Mouse (Mus musculus) c-Kit-positive CD71-negative TER-119-negative erythroid progenitor cells, embryonic 14.5 days (primary cell): ENCODE measurements around the gene S100z.
A peak's percentile ranks its signal among the peaks of the same experiment; 100 is the strongest.

ENCODE experiments used
- DNase-seq: peaks from one replicate; pipeline ENCODE4 v3.0.0-alpha.2; 2013; ENCODE audit warnings: low read depth

The S100z gene

DNA sequence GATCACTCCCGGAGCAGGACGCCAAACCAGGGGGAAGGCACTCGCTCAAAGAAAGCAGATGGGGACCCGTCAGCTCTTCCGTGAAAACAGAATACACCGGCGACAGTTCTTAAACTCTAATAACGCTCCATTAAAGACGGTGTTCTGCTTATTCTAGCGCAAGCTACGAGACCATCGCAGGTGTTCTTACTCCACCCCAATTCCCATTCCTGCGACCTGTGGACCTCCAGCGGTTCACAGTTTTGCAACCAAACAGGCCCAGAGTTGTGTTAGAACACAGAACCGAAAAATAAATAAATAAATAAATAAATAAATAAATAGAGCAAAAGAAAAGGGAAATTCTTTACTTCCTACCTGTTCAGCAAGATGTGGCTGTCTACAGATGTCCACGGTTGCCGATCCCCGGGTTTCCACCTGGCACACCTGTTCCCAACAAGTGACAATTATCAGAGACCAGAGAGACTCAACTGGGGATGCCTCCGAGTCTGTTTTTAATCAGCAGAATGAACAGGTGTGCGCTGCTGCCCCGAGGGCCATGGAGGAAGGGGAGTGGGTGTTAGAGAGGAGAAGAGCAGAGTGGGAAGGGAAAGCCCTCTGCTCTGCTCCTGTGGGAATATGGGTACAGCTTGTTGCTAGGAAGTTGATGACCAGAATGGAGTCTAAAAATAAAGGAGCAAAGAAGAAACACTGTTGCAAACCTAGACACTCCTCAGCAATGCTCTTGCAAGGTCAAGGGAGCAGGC is at the start of gene S100z:
Gene S100z, minus strand, starts transcription at position 51 of the 743 bp plus-strand sequence.
- DNase-seq = no peak

- DNase-seq = no peak
Observed at GRCm38 (mm10) chr13:95524674-95525491, 46.4 kb upstream of the S100z start, which contains the start of gene F2rl1. F2rl1 (minus strand) TSS chr13:95525227.

- no peak for DNase-seq
Observed at GRCm38 (mm10) chr13:95524424-95524673, 45.8 kb upstream of the S100z start.

DNA sequence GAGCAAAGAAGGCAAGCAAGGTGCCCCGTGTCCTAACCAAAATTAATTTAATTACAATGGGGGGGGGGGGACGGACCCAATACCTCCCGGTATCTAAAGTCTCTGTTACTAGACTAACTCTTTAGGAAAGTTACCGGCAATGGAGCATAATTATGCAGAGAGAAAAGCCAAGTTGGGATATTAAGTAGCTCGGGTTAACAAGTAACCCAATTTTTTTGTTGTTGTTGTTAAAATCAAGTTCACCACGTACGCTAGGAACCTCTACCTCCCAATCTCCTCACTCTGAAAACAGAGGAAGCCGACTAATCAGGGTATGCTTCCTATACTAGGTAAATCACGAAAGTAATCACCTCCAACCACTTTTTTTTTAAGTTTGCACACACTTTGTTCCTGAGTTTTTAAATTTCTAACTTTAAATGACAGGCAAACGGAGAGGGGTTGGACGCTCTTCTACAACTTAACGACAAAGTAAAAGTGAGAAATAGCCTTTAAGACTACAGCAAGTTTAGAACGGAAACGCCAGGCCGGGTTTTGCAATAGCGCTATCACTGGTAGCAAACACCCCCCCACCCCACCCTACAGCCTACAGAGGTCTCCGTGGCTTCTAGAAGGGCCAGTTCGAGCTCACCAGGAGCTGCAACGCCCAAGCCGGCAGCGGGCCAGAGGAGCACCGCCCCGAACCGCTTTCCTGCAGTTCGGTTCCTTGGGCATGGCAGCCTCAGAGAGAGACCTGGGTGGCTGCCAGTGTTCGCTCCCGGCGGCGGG is 45.3 kb upstream of the S100z start:
- no peak for DNase-seq

- no peak for DNase-seq
Observed at GRCm38 (mm10) chr13:95522176-95522575, 43.7 kb upstream of the S100z start.

DNA sequence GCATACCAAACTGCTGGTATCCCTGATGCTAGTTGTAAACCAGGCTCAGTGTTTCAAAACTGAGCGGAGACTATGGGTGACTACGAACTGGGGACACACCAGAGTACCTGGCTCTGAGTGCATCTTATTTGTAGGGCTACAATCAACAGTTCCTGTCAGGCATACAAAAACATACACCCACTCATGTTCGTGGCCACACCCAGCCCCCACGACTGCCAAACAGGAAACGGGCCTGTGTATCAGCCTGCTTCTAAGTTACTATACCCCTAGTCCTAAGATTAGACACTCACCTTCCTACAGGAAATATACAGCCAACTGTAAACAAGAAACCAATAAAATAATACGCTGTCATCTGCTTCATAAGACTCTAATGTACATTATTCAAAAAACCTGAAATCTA is 42.5 kb upstream of the S100z start:
- no peak for DNase-seq

DNA sequence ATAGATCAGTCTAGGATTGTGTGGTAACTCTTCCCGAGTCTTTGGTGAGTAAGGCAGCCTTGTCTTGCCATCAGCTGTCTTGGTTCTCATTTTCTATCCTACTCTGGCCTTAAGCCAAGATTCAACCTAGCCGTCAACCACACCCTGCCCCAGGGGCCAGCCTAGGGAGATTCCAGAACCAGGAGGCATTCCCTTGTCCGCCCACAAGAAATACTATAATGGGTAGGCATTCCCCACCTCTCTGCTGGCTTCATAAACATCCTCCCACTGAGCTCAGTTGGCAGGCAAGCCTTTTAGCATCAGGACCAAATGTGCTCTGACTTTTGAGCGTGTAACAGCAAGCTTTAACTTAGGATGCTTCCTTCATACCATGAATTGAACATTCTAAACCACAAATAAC is 36.2 kb upstream of the S100z start:
- no peak for DNase-seq

DNA sequence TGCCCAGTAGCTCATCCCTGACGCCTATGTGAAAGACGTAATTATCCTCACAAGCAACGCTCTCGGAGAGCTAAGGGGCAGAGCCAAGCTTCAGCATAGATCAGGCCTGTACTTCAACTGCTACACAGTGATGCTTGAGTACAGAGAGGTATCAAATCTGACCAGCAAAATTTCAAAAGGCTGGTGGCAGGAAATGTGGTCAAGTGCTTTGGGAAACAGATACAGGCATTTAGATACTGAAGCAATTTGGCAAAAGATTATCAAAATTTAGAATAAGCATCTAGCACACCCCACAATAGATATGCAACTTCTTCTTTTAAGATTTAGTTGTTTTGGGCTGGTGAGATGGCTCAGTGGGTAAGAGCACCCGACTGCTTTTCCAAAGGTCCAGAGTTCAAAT is 31.5 kb upstream of the S100z start:
- no peak for DNase-seq

DNA sequence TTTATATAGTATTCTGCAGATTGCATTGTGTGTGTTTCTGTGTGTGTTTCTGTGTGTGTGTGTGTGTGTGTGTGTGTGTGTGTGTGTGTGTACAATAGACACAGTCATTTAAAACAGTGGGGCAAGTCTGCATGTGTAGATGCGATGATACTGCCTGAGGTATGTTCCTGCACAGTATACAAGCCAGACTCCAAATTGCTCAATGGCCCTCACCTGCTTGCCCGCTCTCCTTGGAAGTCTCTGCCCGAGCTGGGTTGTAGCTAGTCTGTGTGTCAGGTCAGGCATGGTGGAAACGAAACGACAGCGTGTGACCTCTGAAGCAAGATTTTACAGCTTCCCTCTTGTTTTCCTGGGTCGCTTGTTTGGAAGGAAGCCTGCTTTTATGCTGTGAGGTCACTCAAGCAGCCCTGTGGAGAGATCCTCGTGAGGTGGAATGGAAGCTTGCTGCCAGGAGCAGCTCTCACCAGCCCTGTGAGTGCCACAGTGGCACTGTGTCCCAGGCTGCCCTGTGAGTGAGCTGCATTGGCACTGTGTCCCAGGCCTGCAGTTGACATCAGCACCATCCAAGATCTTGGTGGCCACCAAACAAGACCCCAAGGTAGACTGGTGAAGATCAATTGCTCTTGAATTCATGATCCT is 24.9 kb upstream of the S100z start:
- DNase-seq = no peak

GRCm38 (mm10) chr13:95496601-95497000 is 18.1 kb upstream of the S100z start:
- no peak for DNase-seq

DNA sequence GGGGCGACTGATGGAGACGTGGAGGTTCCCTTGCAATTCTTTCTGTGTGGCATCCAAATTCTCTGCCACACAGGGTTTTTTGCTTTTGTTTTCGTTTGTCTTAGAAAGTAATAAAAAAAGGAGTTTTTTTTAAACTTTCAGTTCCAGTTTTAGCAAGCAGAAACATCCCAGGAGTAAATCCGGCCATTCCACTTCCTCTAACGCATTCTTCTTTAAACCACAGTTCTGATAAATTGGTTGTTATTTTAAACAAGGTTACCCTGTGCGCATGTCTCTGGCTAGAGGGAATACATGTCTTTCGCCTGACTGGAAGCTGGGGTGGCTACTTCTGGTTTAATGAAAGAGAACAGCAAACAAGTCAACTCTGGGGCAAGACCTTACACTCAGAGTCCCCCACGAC is 16.3 kb upstream of the S100z start:
- DNase-seq = no peak

DNA sequence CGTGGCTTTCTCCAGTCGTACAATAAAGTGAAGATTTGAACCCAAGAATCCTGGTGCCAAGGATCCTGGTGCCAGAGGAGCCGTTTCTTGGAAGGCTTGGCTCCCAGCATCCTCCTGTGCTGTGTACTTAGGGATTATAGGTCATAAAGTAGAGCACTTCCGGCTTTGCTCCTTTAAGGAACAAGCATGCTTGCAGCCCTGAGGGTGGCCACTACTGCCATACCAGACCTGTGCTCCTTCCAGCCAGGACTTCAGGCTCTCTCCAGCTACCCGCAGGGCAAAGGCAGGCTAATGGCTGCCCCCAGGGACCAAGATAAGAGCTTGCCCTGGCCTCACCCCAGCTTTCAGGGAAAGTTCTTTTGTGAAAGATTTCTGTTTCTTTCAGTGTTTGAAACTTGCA is 14.8 kb upstream of the S100z start:
- DNase-seq = no peak

DNA sequence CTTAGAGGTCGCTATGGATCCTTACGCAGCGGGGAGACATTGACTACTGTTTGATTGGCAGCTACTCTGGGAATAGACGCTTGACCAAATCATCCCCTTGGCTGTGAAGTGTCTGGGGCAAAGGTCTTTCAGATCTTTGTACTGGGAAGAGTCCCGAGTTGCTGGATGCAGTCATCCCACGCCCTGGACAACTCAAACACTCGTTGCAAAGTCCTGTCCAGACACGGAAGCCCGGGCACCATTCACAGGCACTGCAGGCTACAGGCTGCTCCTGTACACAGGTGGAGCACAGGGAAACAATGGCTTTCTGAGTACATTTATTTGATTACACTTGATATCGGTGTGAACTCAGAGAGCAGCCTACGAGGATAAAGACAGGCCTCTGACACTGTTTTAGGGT is 12.8 kb upstream of the S100z start:
- DNase-seq = no peak

DNA sequence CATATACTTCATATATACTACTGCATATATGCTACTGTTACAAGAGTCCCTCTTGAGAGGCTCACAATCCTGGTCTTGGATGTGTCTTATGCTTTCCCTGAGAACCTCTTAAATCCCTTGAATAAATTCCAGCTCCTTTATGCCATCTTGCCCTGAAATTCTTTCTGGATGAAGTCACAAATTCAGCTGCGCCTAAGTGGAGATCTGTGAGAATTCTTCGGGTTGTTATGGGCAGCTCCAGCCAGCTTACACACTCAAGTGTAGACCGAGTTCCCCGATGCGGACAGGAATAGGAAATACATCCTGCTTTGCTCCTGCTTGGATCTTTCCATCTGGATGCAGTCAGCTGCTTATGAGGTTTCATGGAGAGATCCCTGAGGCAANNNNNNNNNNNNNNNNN is 6.1 kb upstream of the S100z start:
- no peak for DNase-seq

GRCm38 (mm10) chr13:95481428-95481827 is 2.9 kb upstream of the S100z start:
- peak; percentile 81 for DNase-seq

GRCm38 (mm10) chr13:95477173-95477572 is 1.3 kb downstream of the S100z start:
- no peak for DNase-seq

- no peak for DNase-seq
Observed at GRCm38 (mm10) chr13:95475124-95475523, 3.4 kb downstream of the S100z start.

- DNase-seq = no peak
Observed at GRCm38 (mm10) chr13:95474294-95474693, 4.2 kb downstream of the S100z start.

DNA sequence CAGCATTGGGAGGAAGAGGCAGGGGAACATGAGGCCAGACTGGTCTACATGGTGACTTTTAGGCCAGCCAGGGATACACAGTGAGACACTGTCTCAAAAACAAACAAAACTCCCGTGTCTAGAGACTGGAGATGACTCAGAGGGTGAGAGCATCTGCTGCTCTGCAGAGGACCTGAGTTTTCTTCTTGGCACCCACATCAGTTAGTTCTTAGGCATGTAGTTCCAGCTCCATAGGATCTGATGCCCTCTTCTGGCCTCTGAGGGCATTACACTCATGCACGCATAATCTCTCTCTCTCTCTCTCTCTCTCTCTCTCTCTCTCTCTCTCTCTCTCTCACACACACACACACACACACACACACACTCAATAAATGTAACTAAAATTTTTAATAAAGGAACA is 7.6 kb downstream of the S100z start:
- no peak for DNase-seq

DNA sequence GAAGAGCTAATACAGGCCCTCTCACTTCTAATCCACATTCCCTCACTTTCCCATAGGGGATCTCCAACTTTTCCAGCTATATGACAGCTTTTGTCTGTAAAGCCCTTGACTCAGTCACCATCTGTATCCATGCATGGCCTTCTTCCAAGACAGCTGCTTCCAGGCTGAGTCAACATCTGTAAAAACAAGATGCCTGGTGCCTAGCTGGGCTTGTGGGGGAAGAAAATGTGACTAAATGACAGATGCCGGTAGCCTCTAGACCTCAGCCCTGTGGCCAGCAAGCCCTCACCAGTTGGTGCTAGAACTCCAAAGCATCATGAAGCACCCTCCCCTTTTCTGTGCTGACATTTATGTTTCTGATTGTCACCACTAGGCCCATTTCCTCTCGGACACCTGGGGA is 27.0 kb downstream of the S100z start:
- no peak for DNase-seq

DNA sequence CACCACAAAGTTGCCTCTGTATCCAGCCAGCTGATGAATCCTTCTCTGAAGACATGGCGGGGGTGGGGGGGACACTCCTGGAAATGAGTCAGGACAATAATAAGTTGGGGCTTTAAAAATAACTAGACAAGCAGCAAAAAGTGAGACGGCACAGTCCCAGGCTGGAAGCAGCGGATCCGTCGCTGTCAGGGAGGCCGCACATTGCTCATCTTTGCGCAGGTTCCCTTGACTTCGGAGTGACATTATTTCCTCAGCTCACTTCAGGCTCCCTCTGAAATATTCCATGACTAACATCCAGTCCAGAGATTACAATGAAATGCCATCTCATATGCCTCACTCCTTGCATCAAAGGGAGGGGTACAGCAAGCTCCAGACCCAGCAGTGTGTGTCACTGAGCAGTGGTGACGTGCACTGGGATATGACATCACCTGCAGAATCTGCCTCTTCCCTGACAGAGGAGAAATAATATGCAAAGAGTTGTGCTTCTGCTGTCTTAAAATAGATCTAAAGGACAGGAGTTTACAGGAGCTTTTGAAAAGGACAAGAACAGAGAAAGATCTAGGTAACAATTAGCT is 27.8 kb downstream of the S100z start:
- DNase-seq = no peak

DNA sequence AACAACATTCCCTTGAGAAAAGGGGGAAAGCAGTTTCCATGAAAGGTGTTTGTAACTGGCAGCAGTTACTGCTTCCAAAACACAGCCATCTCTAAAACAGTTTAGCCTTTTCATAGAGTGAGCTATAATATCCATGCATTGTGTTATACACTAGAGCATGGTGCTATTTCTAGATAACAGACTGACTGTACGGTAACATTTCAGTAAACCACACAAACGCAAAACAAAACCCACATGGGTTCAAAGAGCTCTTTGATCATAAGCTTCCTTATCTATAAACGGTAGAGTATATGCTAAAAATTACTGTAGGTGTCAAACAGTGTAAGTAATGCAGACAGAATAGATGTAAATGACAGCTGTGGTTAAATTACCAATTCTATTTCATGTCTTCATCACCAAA is 28.8 kb downstream of the S100z start:
- no peak for DNase-seq
